Mouse (Mus musculus): ENCODE data around the gene A630089N07Rik. TPM values are rescaled to one million over a fixed set of nuclear protein-coding genes. Genes with fewer than 3 reads are reported as not detected.
"Not testable (repeated sequence)": the region's sequence is repeated elsewhere in the genome, so short reads cannot be mapped to it uniquely, and the experiment has no call there.

A630089N07Rik gene
- 1 to 10 TPM; 6.4 to 9.8 TPM for total RNA-seq (2021)

DNA sequence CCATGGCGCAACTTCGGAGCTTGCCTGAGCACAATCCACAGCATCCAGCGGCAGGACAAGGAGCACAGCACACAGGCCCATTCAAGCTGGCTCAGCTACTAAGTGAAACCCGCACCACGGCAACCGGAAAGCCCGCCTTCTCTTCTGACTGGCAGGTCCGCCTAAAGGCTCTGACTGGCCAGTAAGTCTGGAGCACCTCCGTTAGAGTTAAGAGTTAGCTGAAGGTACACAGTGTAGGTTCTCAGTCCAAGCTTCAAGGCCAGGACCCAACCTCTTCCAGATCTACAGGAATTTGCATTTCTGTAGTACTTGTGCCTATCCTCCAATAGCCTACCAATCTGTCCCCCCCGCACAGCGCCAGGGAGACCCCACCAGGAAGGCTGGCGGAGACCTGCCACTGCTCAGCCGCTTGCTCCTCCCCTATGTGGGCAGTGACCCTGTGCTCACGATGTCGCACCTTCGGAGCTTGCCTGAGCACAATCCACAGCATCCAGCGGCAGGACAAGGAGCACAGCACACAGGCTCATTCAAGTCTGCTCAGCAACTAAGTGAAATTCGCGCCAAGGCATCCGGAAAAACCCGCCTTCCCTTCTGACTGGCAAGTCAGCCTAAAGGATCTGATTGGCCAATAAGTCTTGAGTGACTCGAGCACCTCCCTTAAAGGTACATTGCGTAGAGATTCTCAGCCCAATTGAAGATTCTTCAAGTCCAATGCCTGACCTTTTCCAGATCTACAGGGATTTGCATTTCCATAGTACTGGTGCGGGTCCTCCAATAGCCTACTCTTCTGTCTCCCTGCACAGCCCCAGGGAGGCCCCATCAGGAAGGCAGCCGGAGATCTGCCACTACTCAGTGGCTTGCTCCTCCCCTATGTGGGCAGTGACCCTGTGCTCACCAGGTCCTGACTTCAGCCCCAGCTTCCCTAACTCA lies at the start of gene A630089N07Rik:
TSS of gene A630089N07Rik (minus strand) at position 562 of the 930 bp plus-strand sequence.
- intact Hi-C loops (cut with DNase I): loop anchor here (2.0 kb wide), 1 partner anchor 119 kb away; the partner anchor contains the start of genes C2cd2 and Zbtb21
- DNase-seq (ENCODE audit: low spot score in 2 of 2): peak; percentile 79 to 87

DNA sequence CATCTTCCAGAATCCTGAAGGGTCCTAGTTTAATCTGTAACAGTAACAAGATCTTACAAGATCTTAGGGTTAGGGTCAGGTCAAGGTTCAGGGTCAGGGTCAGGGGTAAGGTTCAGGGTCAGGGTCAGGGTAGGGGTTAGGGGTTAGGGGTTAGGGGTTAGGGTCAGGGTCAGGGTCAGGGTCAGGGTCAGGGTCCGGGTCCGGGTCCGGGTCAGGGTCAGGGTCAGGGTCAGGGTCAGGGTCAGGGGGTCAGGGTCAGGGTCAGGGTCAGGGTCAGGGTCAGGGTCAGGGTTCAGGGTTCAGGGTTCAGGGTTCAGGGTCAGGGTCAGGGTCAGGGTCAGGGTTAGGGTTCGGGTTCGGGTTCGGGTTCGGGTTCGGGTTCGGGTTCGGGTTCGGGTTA lies 24.9 kb upstream of the A630089N07Rik start:
- intact Hi-C loops (cut with DNase I): no loop called here
- DNase-seq (ENCODE audit: low spot score in 2 of 2): no peak

DNA sequence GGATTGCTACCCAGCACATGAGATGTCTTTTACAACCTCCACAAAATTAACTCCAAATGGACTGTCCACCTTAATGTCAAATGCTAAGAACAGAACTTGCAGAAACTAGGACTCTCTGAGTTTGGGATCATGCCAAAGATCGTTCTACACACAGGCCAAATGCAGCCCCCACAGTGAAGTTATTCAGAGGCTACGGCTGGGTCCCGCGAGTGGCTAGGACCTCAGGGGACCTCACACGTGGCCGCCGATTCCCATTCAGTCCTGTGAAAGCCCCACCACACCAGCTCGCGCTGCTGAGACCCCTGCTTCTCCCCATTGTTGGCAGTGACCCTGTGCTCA lies 731 bp downstream of the A630089N07Rik start:
- intact Hi-C loops (cut with DNase I): loop anchor here (2.0 kb wide), 1 partner anchor 119 kb away; the partner anchor contains the start of genes C2cd2 and Zbtb21
- DNase-seq (ENCODE audit: low spot score in 2 of 2): not testable (repeated sequence)

DNA sequence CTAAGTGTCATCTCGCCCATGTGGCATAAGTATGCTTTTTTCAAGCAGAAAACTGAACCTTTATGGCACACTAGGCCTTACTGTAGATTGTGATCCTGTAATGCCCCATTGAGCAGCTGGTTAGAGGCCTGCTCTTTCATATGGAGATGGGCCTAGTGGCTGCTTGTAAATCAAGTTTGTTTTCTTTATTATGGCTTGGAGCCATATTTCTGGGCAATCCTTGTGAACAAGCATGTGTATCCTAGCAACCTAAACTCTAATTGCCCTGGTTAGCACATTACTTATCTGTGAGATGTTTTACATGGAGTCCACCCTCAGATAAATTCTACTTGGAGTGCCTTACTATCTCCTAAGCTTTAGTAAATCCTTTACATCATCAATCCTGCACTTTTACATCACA lies 1.1 kb downstream of the A630089N07Rik start:
- DNase-seq (ENCODE audit: low spot score in 2 of 2): not testable (repeated sequence)
- intact Hi-C loops (cut with DNase I): loop anchor here (2.0 kb wide), 1 partner anchor 118 kb away; the partner anchor contains the start of genes C2cd2 and Zbtb21

DNA sequence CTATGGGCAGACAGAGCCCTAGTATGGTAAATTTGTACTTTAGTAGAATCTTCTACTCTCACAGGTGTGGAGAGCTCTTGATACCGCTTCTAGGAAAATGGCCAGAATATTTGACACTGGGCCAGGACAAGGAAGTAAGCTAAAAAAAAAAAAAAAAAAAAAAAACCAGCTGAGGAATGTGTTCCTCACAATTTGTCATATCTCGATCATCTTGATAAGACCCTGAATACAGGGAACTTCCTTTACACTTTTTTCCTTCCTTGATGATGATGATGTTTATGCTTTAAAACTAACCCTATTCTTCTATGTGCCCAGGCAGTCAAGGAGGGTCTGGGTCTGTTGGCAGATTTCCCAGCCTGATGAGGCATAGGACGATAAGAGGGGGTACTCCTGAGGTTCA lies 2.9 kb downstream of the A630089N07Rik start:
- DNase-seq (ENCODE audit: low spot score in 2 of 2); intact Hi-C loops (cut with DNase I): not testable (repeated sequence)

DNA sequence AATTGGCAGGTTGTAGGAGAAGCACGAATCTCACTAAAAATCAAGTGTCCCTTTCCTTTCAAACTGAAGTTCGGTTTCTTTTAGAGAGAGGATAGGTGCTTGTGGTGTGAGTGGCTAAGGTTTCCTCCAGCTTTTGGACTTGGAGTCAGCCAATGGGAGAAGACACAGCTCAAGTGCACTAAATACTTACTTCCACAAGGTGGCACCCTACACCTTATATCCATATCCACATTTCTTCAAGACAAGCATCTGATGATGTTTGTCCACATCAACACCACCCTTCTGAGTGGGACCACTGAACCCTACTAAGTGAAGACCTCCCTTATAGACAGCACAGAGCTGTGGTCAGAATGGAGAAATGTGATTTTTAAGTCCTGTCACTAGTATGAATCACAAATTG lies 40.6 kb downstream of the A630089N07Rik start:
- DNase-seq (ENCODE audit: low spot score in 2 of 2): peak; percentile 27 to 49
- intact Hi-C loops (cut with DNase I): no loop called here

DNA sequence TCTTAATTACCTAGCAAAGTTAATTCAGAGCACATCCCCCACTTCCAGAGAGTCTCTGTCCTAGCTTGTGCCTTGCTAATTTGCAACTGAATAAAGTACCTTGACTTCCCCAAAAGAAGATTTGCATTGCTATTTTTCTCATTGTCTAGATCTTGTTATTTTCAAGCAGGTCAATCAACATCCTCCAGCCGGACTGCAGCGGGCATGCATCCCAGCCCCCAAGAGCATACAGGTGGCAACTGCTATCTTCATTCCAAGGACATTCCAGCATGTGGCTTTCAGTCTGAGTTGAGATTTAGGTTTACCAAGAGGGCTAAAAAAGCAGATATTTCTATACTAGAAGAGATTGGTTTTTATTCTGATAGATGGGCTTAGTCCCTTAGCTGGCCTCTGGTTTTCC lies 47.3 kb downstream of the A630089N07Rik start:
- DNase-seq (ENCODE audit: low spot score in 2 of 2); intact Hi-C loops (cut with DNase I): not testable (repeated sequence)

DNA sequence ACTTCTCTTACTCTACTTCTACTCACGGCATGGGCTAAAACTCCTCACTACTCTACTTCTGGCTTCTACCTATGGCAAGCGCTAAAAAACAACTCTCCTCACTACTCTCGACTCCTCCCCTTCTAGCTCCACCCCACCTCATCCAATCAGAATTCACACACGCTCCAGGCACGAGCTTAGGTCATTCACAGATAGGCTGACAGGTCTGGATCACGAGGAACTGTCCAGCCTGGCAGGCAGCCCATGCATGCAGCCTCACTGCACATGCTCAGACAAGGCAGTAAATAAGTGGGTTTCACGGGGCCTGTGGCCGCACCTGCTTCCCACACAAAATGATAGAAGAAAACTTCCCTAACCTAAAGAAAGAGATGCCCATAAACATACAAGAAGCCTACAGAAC lies 56.1 kb downstream of the A630089N07Rik start:
- intact Hi-C loops (cut with DNase I); DNase-seq (ENCODE audit: low spot score in 2 of 2): not testable (repeated sequence)

DNA sequence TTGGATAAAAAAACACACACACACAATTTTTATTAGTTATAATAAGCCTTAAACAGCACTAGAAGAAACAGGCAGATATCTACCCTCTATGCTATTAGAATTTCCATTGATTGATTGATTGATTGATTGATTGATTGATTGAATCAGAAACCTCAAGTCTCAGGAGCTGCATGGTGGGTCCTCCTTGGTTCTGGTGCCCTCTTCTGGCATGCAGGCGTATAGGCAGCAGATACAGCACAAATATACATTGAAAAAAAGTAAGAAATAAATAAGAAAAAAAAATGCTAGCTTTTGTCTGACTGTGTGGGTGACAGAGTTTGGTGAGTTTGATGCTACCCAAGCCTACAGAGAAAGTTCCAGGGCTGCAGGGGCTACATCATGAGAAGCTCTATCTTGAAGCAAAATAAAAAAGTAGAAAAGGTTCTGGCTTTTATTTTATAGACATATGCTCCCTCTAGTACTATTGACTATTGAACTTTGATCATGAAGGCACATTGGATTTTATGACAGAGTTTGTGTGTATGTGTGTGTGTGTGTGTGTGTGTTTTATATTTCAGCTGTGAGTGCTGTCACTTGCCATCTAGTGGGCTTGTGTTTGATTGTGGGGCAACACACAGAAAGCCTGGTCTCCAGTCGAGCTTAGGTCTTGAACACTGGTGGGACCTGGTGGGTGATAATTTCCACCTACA lies 59.4 kb downstream of the A630089N07Rik start:
- intact Hi-C loops (cut with DNase I): no loop called here
- no peak for DNase-seq (ENCODE audit: low spot score in 2 of 2)

DNA sequence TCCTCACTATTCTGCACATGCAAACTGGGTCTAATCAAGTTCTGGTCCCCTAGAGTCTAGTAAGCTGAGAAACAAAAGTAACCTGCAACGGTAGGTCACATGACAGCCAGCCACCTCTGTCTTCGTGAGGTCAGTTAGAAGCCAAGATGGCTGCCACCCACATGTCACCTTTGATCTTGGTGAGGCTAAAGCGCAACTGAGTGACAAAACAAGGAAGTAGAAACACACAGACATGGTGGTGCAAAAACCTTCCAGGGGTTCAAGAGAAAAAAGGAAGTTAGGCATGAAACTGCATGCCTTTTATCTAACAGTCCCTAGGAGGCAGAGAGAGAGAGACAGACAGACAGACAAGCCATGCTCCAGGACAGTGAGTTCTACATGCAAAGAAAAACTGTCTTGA lies 60.2 kb downstream of the A630089N07Rik start:
- no peak for DNase-seq (ENCODE audit: low spot score in 2 of 2)
- intact Hi-C loops (cut with DNase I): no loop called here

DNA sequence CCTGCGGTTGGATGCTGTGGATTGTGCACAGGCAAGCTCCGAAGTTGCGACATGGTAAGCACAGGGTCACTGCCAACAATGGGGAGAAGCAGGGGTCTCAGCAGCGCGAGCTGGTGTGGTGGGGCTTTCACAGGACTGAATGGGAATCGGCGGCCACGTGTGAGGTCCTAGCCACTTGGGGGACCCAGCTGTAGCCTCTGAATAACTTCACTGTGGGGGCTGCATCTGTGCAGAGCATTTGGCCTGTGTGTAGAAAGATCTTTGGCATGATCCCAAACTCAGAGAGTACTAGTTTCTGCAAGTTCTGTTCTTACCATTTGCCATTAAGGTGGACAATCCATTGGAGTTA lies 84.9 kb downstream of the A630089N07Rik start:
- intact Hi-C loops (cut with DNase I): loop anchor here (2.0 to 5.0 kb wide), 2 partner anchors 35 to 145 kb away; partner anchors contain the start of genes C2cd2, Prdm15 and Zbtb21
- DNase-seq (ENCODE audit: low spot score in 2 of 2): not testable (repeated sequence)

DNA sequence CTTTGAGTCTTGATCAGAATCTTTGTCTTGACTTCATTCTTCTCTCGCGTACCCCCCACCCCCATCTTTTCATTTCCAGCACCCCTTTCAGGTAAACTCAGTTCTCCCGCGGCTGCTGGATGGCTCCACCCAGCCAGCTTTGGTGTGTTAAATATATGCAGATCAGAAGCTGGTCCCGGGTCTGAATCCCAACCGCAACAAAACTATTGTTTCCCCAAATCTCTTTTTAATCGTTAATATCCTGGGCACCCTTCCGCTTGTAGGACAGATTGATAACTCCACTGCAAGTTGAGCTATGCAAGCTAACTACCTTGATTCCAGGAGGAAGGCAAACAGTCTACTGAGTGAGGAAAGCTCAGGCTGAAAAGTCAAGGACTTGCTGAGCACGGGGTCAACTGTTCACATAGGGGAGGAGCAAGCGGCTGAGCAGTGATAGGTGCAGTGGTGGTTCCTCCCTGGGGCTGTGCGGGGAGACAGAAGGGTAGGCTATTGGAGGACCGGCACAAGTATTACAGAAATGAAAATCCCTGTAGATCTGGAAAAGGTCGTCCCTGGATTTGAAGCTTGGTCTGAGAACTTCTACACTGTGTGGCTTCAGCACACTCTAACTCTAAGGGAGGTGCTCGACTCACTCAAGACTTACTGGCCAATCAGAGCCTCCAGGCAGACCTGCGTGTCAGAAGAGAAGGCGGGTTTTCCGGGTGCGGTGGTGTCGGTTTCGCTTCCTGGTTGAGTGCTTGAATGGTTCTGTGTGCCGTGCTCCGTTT lies 85.5 kb downstream of the A630089N07Rik start, which contains the start of gene B230307C23Rik:
TSS of gene B230307C23Rik (plus strand) at position 700 of the 767 bp plus-strand sequence.
- DNase-seq (ENCODE audit: low spot score in 2 of 2): peak; percentile 86 to 94
- intact Hi-C loops (cut with DNase I): loop anchor here (2.0 to 5.0 kb wide), 2 partner anchors 34 to 144 kb away; partner anchors contain the start of genes C2cd2, Prdm15 and Zbtb21

DNA sequence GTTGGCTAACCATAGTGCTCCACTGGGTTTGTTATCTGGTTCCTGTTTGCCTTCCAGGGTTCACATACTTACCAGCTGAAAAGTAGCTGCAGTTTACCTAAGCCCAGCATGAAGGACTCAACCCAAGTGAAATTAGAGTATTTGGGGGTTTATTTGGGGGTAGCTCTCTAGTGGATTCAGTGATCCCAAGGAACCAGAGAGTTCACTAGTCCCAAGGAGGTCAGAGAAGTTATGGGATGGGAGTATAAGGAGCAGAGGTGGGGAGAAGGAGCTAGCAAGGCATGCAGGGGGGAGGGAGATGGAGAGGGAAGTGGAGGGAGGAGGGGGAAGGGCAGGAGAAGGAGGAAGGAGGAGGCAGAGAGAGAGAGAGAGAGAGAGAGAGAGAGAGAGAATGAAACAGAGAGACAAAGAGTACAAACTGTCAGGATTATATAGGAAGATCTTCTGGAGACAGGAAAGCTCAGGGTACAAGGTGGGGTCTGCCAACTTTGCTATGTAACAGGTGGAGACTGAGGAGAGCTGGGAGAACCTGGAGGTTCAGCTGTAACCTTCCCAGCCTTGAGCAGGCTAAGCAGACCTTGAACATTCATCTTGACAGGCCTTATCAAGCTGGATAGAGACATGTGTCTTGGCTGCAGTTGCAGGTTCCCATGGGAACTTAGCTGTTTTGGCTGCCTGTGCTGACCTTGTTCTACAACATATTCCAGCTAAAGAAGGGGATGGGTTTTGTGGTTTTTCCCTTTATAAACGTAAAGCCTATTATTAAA lies 86.2 kb downstream of the A630089N07Rik start:
- no peak for DNase-seq (ENCODE audit: low spot score in 2 of 2)
- intact Hi-C loops (cut with DNase I): loop anchor here (2.0 to 5.0 kb wide), 2 partner anchors 33 to 144 kb away; partner anchors contain the start of genes C2cd2, Prdm15 and Zbtb21

DNA sequence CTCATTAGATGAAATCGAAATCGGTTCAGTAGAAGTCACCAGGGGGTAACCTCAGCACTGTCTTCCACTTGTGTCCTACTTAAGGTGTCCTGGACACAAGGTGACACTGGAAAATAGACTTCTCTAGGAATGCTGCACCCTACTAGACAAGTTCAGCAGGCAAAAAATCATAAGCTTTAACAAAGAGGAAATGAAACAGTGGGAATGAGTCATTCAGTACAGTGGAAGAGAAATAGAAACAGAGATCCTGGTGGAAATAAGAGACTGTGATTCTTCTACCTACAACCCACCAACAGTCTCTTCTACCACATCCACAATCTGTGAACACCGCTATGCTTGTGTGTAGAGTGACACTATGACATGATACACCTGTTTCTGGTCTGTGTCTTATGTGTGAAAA lies 89.8 kb downstream of the A630089N07Rik start:
- DNase-seq (ENCODE audit: low spot score in 2 of 2); intact Hi-C loops (cut with DNase I): not testable (repeated sequence)

DNA sequence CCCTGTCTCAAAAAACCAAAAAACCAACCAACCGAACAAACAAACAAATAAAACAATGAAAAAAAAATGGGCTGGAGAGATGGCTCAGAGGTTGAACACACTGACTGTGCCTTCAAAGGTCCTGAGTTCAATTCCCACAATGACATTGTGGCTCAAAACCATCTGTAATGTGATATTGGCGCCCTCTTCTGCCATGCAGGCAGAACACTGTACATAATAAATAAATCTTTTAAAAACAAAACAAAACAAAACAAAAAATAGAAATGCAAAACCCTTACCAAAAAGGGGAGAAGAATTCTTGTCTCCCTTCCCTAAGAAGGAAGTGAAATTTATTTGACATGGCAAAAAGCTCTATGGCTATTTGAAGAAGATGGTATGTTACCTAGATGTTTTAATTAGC lies 90.7 kb downstream of the A630089N07Rik start:
- DNase-seq (ENCODE audit: low spot score in 2 of 2): no peak
- intact Hi-C loops (cut with DNase I): no loop called here

DNA sequence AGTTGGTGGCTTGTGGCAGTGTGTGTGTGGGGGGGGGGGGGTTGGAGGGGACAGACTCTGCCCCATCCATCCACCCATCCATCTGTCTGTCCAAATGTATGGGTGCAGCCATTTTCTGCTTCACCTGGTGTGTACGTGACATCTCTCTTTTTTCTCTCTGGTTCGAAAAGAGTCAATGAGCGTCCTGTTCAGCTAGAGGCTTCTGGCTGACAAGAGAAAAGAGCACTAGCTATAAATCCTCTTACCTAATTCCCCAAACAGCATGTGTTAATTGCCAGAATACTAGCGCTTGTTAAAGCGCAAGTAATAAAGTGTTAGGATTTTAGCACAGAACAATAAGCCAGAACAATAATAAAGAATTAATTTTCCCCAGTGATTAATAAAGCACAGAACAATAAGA lies 97.7 kb downstream of the A630089N07Rik start:
- intact Hi-C loops (cut with DNase I): no loop called here
- no peak for DNase-seq (ENCODE audit: low spot score in 2 of 2)

DNA sequence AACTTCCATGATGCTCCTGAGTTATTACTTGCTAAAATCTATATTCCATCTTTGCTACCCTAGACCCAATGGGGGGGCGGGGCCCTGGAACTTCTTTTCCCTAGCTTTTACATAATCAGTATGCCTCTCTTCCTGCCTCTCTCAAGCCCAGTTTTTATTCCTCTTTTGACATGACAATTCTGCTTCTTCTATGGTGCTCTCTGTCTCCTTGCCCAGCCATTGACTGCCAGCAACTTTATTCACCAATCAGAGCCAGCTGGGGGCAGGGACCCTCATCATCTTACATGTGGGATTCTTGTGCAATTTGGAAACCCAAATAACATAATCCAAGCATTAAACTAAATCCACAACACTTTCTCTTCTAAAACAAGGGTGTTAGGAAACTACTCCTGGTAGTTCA lies 100.9 kb downstream of the A630089N07Rik start:
- intact Hi-C loops (cut with DNase I): no loop called here
- DNase-seq (ENCODE audit: low spot score in 2 of 2): no peak

DNA sequence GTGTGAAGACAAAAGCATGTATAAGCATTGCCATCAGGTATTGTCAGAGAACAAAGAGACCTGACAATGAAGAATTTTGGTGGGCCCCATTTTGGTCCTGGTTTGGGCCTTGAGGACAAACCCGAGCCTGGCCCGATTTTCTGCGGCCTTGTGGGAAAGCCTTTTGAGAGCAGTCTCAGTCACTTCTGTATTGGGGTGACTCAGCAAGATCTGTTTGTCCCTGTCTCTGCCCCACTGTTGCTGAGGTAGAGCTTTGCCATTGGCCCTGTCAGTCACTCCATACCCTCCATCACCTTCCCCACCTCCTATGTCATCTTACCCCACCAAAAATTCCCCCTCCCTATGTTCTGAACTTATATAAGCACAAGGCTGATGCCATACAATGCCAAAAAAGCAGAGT lies 104.5 kb downstream of the A630089N07Rik start:
- DNase-seq (ENCODE audit: low spot score in 2 of 2): no peak
- intact Hi-C loops (cut with DNase I): no loop called here

DNA sequence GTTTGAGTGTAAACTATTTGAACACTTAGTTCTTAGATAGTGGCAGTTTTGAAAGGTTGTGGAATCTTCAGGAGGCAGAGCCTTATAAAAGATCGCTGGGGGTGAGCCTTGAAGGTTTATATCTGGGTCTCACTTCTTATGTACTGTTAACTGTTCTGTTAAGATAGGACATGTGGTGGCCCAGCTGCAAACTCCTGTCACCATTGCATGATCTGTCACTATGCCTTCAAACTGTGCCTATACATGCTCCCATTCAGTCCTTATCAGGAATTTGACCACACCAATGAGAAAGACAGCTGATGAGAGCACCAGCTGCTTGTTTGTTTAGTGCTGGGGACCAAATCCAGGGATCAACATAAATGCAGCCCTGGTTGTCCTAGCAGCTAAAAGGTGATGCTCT lies 105.0 kb downstream of the A630089N07Rik start:
- DNase-seq (ENCODE audit: low spot score in 2 of 2): no peak
- intact Hi-C loops (cut with DNase I): no loop called here

Data from left cerebral cortex, postnatal 25 days (tissue).